Mouse (Mus musculus) heart, embryonic 12.5 days (tissue): ENCODE results near the gene Cwf19l1. TPM values are rescaled to one million over a fixed set of nuclear protein-coding genes. Genes with fewer than 3 reads are reported as not detected.

Experiments used
- ATAC-seq: fragments of 200-750 bp; cut with Nextera tagmentation; 2 replicates; pipeline ENCODE4 v1.8.0; 2017; ENCODE audit warnings: moderate TSS enrichment, moderate library complexity; ENCODE audit not compliant: insufficient number of reproducible peaks, low FRiP score
- H3K27ac ChIP-seq: fragments of 300-500 bp; sonication (generic); 2 replicates; pipeline ENCODE4 v1.5.1; 2016; ENCODE audit warnings: mild to moderate bottlenecking, moderate library complexity; ENCODE audit not compliant: poor library complexity, severe bottlenecking
- H3K27me3 ChIP-seq: fragments of 300-500 bp; sonication (generic); replicated peaks from 2 replicates; pipeline ENCODE4 v1.6.1; 2016; ENCODE audit warnings: mild to moderate bottlenecking, moderate library complexity
- H3K36me3 ChIP-seq: fragments of 300-500 bp; sonication (generic); 2 replicates; pipeline ENCODE4 v1.6.1; 2016; ENCODE audit warnings: mild to moderate bottlenecking, moderate library complexity
- H3K4me1 ChIP-seq: fragments of 300-500 bp; sonication (generic); replicated peaks from 2 replicates; pipeline ENCODE4 v1.6.1; 2016; ENCODE audit warnings: mild to moderate bottlenecking
- H3K4me2 ChIP-seq: fragments of 300-500 bp; sonication (generic); 2 replicates; pipeline ENCODE4 v1.6.1; 2016; ENCODE audit warnings: mild to moderate bottlenecking, moderate library complexity
- H3K4me3 ChIP-seq: fragments of 300-500 bp; sonication (generic); 2 replicates; pipeline ENCODE4 v1.5.1; 2016; ENCODE audit warnings: mild to moderate bottlenecking
- H3K9ac ChIP-seq: fragments of 300-500 bp; sonication (generic); 2 replicates; pipeline ENCODE4 v1.6.1; 2016; ENCODE audit warnings: mild to moderate bottlenecking, moderate library complexity
- H3K9me3 ChIP-seq: fragments of 300-500 bp; sonication (generic); replicated peaks from 2 replicates; pipeline ENCODE4 v1.6.1; 2016; ENCODE audit warnings: mild to moderate bottlenecking, moderate library complexity
- WGBS: fragments of 180-500 bp; shearing (Covaris S2); methylation state at CpG from one replicate; pipeline ENCODE4 v1.1.7; 2016; 5-methylcytosine and 5-hydroxymethylcytosine counted together
- polyA plus RNA-seq: library from polyadenylated mRNA; unstranded; fragments of >200 nt; fragmentation: Nextera tagmentation; extraction: Ambion mirVana; gene quantifications from 2 replicates; pipeline ENCODE4 v1.2.1, GENCODE M21; 2016

Cwf19l1 gene
- polyA plus RNA-seq = 19.1 and 19.7 TPM in 2 replicates

GRCm38 (mm10) chr19:44135072-44135959 lies at the start of gene Cwf19l1:
Cwf19l1 (minus strand) TSS chr19:44135876.
- ATAC-seq = peak; percentile 90
- Histone ChIP-seq H3K27ac (peak within 1 kb of the TSS; percentile 99), H3K9me3 (no peaks in the 10 kb centered on the region), H3K36me3 (peaks cover 43% of the 10 kb centered on the region), H3K9ac (peak within 1 kb of the TSS; percentile 91), H3K27me3 (no peaks in the 10 kb centered on the region), H3K4me1 (peaks cover 11% of the 10 kb centered on the region; the same call in 1 of the 2 replicates), H3K4me3 (peak within 1 kb of the TSS; percentile 95), H3K4me2 (peak within 1 kb of the TSS; percentile 91)
- WGBS = under 1% methylated on average over 45 of the region's 45 CpGs

- H3K27ac ChIP-seq = no peak overlapping the region
- H3K4me3 ChIP-seq = no peak overlapping the region
- WGBS = 66% methylated on average over 3 of the region's 3 CpGs
- 0 out of 2 replicates have a peak, but pooled peaks cover 5% of the 10 kb centered on the region for H3K9me3 ChIP-seq
- no peaks in the 10 kb centered on the region for H3K36me3 ChIP-seq
- H3K9ac ChIP-seq = no peak overlapping the region
- no peaks in the 10 kb centered on the region for H3K4me1 ChIP-seq
- H3K4me2 ChIP-seq = no peak overlapping the region
- H3K27me3 ChIP-seq = 0 out of 2 replicates have a peak, but pooled peaks cover 2% of the 10 kb centered on the region
- ATAC-seq = no peak
Measured at GRCm38 (mm10) chr19:44183968-44184367, 48.3 kb upstream of the Cwf19l1 start.

- Histone ChIP-seq H3K9ac (no peak overlapping the region), H3K27ac (no peak overlapping the region), H3K4me1 (no peaks in the 10 kb centered on the region), H3K4me3 (no peak overlapping the region), H3K4me2 (no peak overlapping the region), H3K36me3 (no peaks in the 10 kb centered on the region), H3K9me3 (peaks cover 13% of the 10 kb centered on the region; the same call in 1 of the 2 replicates), H3K27me3 (no peaks in the 10 kb centered on the region)
- 71% methylated on average over 1 of the region's 1 CpGs for WGBS
- no peak for ATAC-seq
Measured at GRCm38 (mm10) chr19:44180502-44180901, 44.8 kb upstream of the Cwf19l1 start.

GRCm38 (mm10) chr19:44176741-44177140 lies 41.1 kb upstream of the Cwf19l1 start:
- no peaks in the 10 kb centered on the region for H3K27me3 ChIP-seq
- H3K36me3 ChIP-seq = no peaks in the 10 kb centered on the region
- H3K4me1 ChIP-seq = no peaks in the 10 kb centered on the region
- ATAC-seq = no peak
- no peak overlapping the region for H3K9ac ChIP-seq
- H3K9me3 ChIP-seq = peaks cover 23% of the 10 kb centered on the region
- no peak overlapping the region for H3K4me3 ChIP-seq
- WGBS = 81% methylated on average over 3 of the region's 3 CpGs
- no peak overlapping the region for H3K27ac ChIP-seq
- no peak overlapping the region for H3K4me2 ChIP-seq

GRCm38 (mm10) chr19:44174835-44175234 lies 39.2 kb upstream of the Cwf19l1 start:
- Histone ChIP-seq H3K9ac (no peak overlapping the region; the same call in 1 of the 2 replicates), H3K4me1 (no peaks in the 10 kb centered on the region), H3K4me2 (no peak overlapping the region), H3K27ac (no peak overlapping the region), H3K27me3 (no peaks in the 10 kb centered on the region), H3K4me3 (no peak overlapping the region), H3K9me3 (peaks cover 21% of the 10 kb centered on the region), H3K36me3 (no peaks in the 10 kb centered on the region)
- ATAC-seq = no peak
- 59% methylated on average over 8 of the region's 8 CpGs for WGBS

- WGBS = 10% methylated on average over 3 of the region's 3 CpGs
- H3K9me3 ChIP-seq = no peaks in the 10 kb centered on the region
- no peak overlapping the region for H3K4me2 ChIP-seq
- ATAC-seq = no peak
- H3K27ac ChIP-seq = no peak overlapping the region
- no peaks in the 10 kb centered on the region for H3K36me3 ChIP-seq
- H3K27me3 ChIP-seq = peaks cover 12% of the 10 kb centered on the region; the same call in 1 of the 2 replicates
- H3K9ac ChIP-seq = no peak overlapping the region
- H3K4me3 ChIP-seq = no peak overlapping the region
- no peaks in the 10 kb centered on the region for H3K4me1 ChIP-seq
Measured at GRCm38 (mm10) chr19:44161515-44161914, 25.8 kb upstream of the Cwf19l1 start.

- 72% methylated on average over 3 of the region's 3 CpGs for WGBS
Measured at GRCm38 (mm10) chr19:44159386-44159785, 23.7 kb upstream of the Cwf19l1 start.

GRCm38 (mm10) chr19:44157005-44157404 lies 21.3 kb upstream of the Cwf19l1 start:
- H3K27ac ChIP-seq = no peak overlapping the region
- WGBS = 87% methylated on average over 10 of the region's 10 CpGs
- H3K4me3 ChIP-seq = no peak overlapping the region
- no peaks in the 10 kb centered on the region for H3K36me3 ChIP-seq
- no peak overlapping the region for H3K9ac ChIP-seq
- ATAC-seq = no peak
- H3K4me2 ChIP-seq = no peak overlapping the region
- H3K9me3 ChIP-seq = no peaks in the 10 kb centered on the region
- H3K4me1 ChIP-seq = no peaks in the 10 kb centered on the region
- peaks cover 50% of the 10 kb centered on the region for H3K27me3 ChIP-seq

More at GRCm38 (mm10) chr19:44159386-44159785, 23.7 kb upstream of the Cwf19l1 start:
- Histone ChIP-seq H3K27ac (no peak overlapping the region), H3K4me1 (no peaks in the 10 kb centered on the region), H3K9ac (no peak overlapping the region), H3K36me3 (no peaks in the 10 kb centered on the region), H3K4me2 (no peak overlapping the region), H3K27me3 (peaks cover 28% of the 10 kb centered on the region), H3K9me3 (no peaks in the 10 kb centered on the region), H3K4me3 (no peak overlapping the region)
- no peak for ATAC-seq

- Histone ChIP-seq H3K4me2 (no peak overlapping the region), H3K36me3 (no peaks in the 10 kb centered on the region), H3K9me3 (no peaks in the 10 kb centered on the region), H3K4me3 (no peak overlapping the region), H3K4me1 (no peaks in the 10 kb centered on the region), H3K27me3 (peaks cover 69% of the 10 kb centered on the region), H3K9ac (no peak overlapping the region), H3K27ac (no peak overlapping the region)
- WGBS = 81% methylated on average over 5 of the region's 5 CpGs
- ATAC-seq = no peak
Measured at GRCm38 (mm10) chr19:44153781-44154180, 18.1 kb upstream of the Cwf19l1 start.

- Histone ChIP-seq H3K4me1 (peaks cover 10% of the 10 kb centered on the region), H3K27me3 (peaks cover 44% of the 10 kb centered on the region), H3K9ac (no peak overlapping the region), H3K36me3 (peaks cover 5% of the 10 kb centered on the region; the same call in 1 of the 2 replicates), H3K27ac (no peak overlapping the region), H3K4me3 (no peak overlapping the region), H3K4me2 (no peak overlapping the region), H3K9me3 (no peaks in the 10 kb centered on the region)
- ATAC-seq = no peak
- WGBS = 71% methylated on average over 2 of the region's 2 CpGs
Measured at GRCm38 (mm10) chr19:44148991-44149390, 13.3 kb upstream of the Cwf19l1 start.

GRCm38 (mm10) chr19:44148345-44148744 lies 12.7 kb upstream of the Cwf19l1 start:
- no peak overlapping the region for H3K4me2 ChIP-seq
- WGBS = 34% methylated on average over 2 of the region's 2 CpGs
- no peak for ATAC-seq
- H3K9ac ChIP-seq = no peak overlapping the region
- no peak overlapping the region for H3K4me3 ChIP-seq
- H3K36me3 ChIP-seq = peaks cover 12% of the 10 kb centered on the region
- peaks cover 37% of the 10 kb centered on the region for H3K27me3 ChIP-seq
- H3K9me3 ChIP-seq = no peaks in the 10 kb centered on the region
- H3K27ac ChIP-seq = no peak overlapping the region
- H3K4me1 ChIP-seq = peaks cover 10% of the 10 kb centered on the region
